Mouse (Mus musculus) neural tube, embryonic 14.5 days (tissue): ENCODE data around the gene Gm10721. TPM values are rescaled to one million over a fixed set of nuclear protein-coding genes. Genes with fewer than 3 reads are reported as not detected.
"Not testable (repeated sequence)": the region's sequence is repeated elsewhere in the genome, so short reads cannot be mapped to it uniquely, and the experiment has no call there.

Experiments used
- ATAC-seq: fragments of 200-750 bp; cut with Nextera tagmentation; 2 replicates; pipeline ENCODE4 v1.8.0; 2017; ENCODE audit warnings: low read depth, mild to moderate bottlenecking, moderate TSS enrichment, moderate library complexity
- H3K27ac ChIP-seq: fragments of 300-500 bp; sonication (generic); 2 replicates; pipeline ENCODE4 v1.5.1; 2014; ENCODE audit warnings: low read depth, mild to moderate bottlenecking, control low read depth, low read length, moderate library complexity, mixed read lengths
- H3K27me3 ChIP-seq: fragments of 300-500 bp; sonication (generic); 2 replicates; pipeline ENCODE4 v1.6.1; 2014; ENCODE audit warnings: low read length; ENCODE audit not compliant: control insufficient read depth, insufficient read depth
- H3K36me3 ChIP-seq: fragments of 300-500 bp; sonication (generic); 2 replicates; pipeline ENCODE4 v1.6.1; 2014; ENCODE audit warnings: low read length, mixed read lengths; ENCODE audit not compliant: control insufficient read depth, insufficient read depth
- H3K4me1 ChIP-seq: fragments of 300-500 bp; sonication (generic); 2 replicates; pipeline ENCODE4 v1.6.1; 2014; ENCODE audit warnings: low read length; ENCODE audit not compliant: control insufficient read depth, insufficient read depth
- H3K4me2 ChIP-seq: fragments of 300-500 bp; sonication (generic); 2 replicates; pipeline ENCODE4 v1.6.1; 2014; ENCODE audit warnings: mild to moderate bottlenecking, low read depth, low read length, control low read depth
- H3K4me3 ChIP-seq: fragments of 300-500 bp; sonication (generic); 2 replicates; pipeline ENCODE4 v1.5.1; 2014; ENCODE audit warnings: low read depth, low read length, control low read depth, mixed read lengths
- H3K9ac ChIP-seq: fragments of 300-500 bp; sonication (generic); replicated peaks from 2 replicates; pipeline ENCODE4 v1.6.1; 2014; ENCODE audit warnings: low read depth, mild to moderate bottlenecking, control low read depth, low read length, mixed read lengths
- H3K9me3 ChIP-seq: fragments of 300-500 bp; sonication (generic); 2 replicates; pipeline ENCODE4 v1.6.1; 2016; ENCODE audit warnings: low read length; ENCODE audit not compliant: control insufficient read depth
- WGBS: fragments of 180-500 bp; shearing (Covaris S2); extraction: QIAGEN DNeasy Blood & Tissue Kit; methylation state at CpG from one replicate; pipeline ENCODE4 v1.1.7; 2014; 5-methylcytosine and 5-hydroxymethylcytosine counted together
- polyA plus RNA-seq: library from polyadenylated mRNA; unstranded; fragments of >200 nt; fragmentation: Nextera tagmentation; extraction: Ambion mirVana; gene quantifications from 2 replicates; pipeline ENCODE4 v1.2.1, GENCODE M21; 2014

Gm10721 gene
- polyA plus RNA-seq, 1 experiment from 2014 or later, result not detected

DNA sequence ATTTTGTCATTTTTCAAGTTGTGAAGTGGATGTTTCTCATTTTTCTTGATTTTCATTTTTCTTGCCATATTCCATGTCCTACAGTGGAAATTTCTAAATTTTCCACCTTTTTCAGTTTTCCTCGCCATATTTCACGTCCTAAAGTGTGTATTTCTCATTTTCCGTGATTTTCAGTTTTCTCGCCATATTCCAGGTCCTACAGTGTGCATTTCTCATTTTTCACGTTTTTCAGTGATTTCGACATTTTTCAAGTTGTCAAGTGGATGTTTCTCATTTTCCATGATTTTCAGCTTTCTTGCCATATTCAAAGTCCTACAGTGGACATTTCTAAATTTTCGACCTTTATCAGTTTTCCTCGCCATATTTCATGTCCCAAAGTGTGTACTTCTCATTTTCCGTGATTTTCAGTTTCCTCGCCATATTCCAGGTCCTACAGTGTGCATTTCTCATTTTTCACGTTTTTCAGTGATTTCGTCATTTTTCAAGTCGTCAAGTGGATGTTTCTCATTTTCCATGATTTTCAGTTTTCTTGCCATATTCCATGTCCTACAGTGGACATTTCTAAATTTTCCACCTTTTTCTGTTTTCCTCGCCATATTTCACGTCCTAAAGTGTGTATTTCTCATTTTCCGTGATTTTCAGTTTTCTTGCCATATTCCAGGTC, 11.2 kb downstream of the Gm10721 start:
- H3K36me3 ChIP-seq, H3K4me1 ChIP-seq, ATAC-seq, H3K27ac ChIP-seq, H3K9ac ChIP-seq, H3K4me2 ChIP-seq, H3K27me3 ChIP-seq, H3K9me3 ChIP-seq, H3K4me3 ChIP-seq: not testable (repeated sequence)
- 68% methylated on average over 15 of the region's 16 CpGs for WGBS

DNA sequence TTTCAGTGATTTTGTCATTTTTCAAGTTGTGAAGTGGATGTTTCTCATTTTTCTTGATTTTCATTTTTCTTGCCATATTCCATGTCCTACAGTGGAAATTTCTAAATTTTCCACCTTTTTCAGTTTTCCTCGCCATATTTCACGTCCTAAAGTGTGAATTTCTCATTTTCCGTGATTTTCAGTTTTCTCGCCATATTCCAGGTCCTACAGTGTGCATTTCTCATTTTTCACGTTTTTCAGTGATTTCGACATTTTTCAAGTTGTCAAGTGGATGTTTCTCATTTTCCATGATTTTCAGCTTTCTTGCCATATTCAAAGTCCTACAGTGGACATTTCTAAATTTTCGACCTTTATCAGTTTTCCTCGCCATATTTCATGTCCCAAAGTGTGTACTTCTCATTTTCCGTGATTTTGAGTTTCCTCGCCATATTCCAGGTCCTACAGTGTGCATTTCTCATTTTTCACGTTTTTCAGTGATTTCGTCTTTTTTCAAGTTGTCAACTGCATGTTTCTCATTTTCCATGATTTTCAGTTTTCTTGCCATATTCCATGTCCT, 12.1 kb downstream of the Gm10721 start, which contains the start of gene Gm10717:
Gene Gm10717, plus strand, starts transcription at position 506 of the 556 bp plus-strand sequence.
- 75% methylated on average over 12 of the region's 12 CpGs for WGBS
- not testable (repeated sequence) for H3K27ac ChIP-seq, H3K9ac ChIP-seq, H3K4me2 ChIP-seq, H3K9me3 ChIP-seq, ATAC-seq, H3K36me3 ChIP-seq, H3K4me1 ChIP-seq, H3K4me3 ChIP-seq, H3K27me3 ChIP-seq

DNA sequence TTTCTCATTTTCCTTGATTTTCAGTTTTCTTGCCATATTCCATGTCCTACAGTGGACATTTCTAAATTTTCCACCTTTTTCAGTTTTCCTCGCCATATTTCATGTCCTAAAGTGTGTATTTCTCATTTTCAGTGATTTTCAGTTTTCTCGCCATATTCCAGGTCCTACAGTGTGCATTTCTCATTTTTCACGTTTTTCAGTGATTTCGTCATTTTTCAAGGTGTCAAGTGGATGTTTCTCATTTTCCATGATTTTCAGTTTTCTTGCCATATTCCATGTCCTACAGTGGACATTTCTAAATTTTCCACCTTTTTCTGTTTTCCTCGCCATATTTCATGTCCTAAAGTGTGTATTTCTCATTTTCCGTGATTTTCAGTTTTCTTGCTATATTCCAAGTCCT, 12.7 kb downstream of the Gm10721 start:
- H3K4me3 ChIP-seq, H3K4me2 ChIP-seq, ATAC-seq, H3K9ac ChIP-seq, H3K27ac ChIP-seq, H3K4me1 ChIP-seq, H3K36me3 ChIP-seq, H3K27me3 ChIP-seq, H3K9me3 ChIP-seq: not testable (repeated sequence)
- WGBS, result 68% methylated on average over 4 of the region's 6 CpGs

DNA sequence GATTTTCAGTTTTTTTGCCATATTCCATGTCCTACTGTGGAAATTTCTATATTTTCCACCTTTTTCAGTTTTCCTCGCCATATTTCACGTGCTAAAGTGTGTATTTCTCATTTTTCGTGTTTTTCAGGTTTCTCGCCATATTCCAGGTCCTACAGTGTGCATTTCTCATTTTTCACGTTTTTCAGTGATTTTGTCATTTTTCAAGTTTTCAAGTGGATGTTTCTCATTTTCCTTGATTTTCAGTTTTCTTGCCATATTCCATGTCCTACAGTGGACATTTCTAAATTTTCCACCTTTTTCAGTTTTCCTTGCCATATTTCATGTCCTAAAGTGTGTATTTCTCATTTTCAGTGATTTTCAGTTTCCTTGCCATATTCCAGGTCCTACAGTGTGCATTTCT, 13.2 kb downstream of the Gm10721 start:
- not testable (repeated sequence) for H3K36me3 ChIP-seq, ATAC-seq, H3K9ac ChIP-seq, H3K4me1 ChIP-seq, H3K27me3 ChIP-seq, H3K9me3 ChIP-seq, H3K27ac ChIP-seq, H3K4me3 ChIP-seq, H3K4me2 ChIP-seq
- WGBS, result 67% methylated on average over 5 of the region's 5 CpGs

DNA sequence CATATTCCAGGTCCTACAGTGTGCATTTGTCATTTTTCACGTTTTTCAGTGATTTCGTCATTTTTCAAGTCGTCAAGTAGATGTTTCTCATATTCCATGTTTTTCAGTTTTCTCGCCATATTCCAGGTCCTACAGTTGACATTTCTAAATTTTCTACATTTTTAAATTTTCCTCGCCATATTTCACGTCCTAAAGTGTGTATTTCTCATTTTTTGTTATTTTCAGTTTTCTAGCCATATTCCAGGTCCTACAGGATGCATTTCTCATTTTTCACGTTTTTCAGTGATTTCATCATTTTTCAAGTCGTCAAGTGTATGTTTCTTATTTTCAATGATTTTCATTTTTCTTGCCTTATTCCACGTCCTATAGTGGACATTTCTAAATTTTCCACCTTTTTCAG, 13.8 kb downstream of the Gm10721 start:
- H3K9ac ChIP-seq, H3K9me3 ChIP-seq, H3K4me3 ChIP-seq, H3K36me3 ChIP-seq, H3K27ac ChIP-seq, ATAC-seq, H3K27me3 ChIP-seq, H3K4me1 ChIP-seq, H3K4me2 ChIP-seq: not testable (repeated sequence)
- 69% methylated on average over 9 of the region's 9 CpGs for WGBS

DNA sequence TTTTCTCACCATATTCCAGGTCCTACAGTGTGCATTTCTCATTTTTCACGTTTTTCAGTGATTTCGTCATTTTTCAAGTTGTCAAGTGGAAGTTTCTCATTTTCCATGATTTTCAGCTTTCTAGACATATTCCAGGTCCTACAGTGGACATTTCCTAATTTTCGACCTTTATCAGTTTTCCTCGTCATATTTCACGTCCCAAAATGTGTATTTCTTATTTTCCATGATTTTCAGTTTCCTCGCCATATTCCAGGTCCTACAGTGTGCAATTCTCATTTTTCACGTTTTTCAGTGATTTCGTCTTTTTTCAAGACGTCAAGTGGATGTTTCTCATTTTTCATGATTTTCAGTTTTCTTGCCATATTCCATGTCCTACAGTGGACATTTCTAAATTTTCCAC, 14.3 kb downstream of the Gm10721 start:
- H3K4me2 ChIP-seq, H3K36me3 ChIP-seq, H3K9me3 ChIP-seq, H3K9ac ChIP-seq, H3K4me3 ChIP-seq, H3K27me3 ChIP-seq, H3K27ac ChIP-seq, H3K4me1 ChIP-seq, ATAC-seq: not testable (repeated sequence)
- 79% methylated on average over 9 of the region's 9 CpGs for WGBS

DNA sequence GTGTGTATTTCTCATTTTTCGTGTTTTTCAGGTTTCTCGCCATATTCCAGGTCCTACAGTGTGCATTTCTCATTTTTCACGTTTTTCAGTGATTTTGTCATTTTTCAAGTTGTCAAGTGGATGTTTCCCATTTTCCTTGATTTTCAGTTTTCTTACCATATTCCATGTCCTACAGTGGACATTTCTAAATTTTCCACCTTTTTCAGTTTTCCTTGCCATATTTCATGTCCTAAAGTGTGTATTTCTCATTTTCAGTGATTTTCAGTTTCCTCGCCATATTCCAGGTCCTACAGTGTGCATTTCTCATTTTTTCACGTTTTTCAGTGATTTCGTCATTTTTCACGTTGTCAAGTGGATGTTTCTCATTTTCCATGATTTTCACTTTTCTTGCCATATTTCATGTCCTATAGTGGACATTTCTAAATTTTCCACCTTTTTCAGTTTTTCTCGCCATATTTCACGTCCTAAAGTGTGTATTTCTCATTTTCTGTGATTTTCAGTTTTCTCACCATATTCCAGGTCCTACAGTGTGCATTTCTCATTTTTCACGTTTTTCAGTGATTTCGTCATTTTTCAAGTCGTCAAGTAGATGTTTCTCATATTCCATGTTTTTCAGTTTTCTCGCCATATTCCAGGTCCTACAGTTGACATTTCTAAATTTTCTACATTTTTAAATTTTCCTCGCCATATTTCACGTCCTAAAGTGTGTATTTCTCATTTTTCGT, 16.5 kb downstream of the Gm10721 start:
- H3K9ac ChIP-seq, H3K4me1 ChIP-seq, ATAC-seq, H3K4me3 ChIP-seq, H3K4me2 ChIP-seq, H3K27me3 ChIP-seq, H3K9me3 ChIP-seq, H3K36me3 ChIP-seq, H3K27ac ChIP-seq: not testable (repeated sequence)
- WGBS, result 68% methylated on average over 12 of the region's 16 CpGs

DNA sequence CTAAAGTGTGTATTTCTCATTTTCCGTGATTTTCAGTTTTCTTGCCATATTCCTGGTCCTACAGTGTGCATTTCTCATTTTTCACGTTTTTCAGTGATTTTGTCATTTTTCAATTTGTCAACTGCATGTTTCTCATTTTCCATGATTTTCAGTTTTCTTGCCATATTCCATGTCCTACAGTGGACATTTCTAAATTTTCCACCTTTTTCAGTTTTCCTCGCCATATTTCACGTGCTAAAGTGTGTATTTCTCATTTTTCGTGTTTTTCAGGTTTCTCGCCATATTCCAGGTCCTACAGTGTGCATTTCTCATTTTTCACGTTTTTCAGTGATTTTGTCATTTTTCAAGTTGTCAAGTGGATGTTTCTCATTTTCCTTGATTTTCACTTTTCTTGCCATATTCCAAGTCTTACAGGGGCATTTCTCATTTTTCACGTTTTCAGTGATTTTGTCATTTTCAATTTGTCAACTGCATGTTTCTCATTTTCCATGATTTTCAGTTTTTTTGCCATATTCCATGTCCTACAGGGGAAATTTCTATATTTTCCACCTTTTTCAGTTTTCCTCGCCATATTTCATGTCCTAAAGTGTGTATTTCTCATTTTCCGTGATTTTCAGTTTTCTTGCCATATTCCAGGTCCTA, 17.9 kb downstream of the Gm10721 start:
- H3K4me3 ChIP-seq, ATAC-seq, H3K9me3 ChIP-seq, H3K27me3 ChIP-seq, H3K36me3 ChIP-seq, H3K4me1 ChIP-seq, H3K4me2 ChIP-seq, H3K27ac ChIP-seq, H3K9ac ChIP-seq: not testable (repeated sequence)
- WGBS, result 63% methylated on average over 2 of the region's 10 CpGs

DNA sequence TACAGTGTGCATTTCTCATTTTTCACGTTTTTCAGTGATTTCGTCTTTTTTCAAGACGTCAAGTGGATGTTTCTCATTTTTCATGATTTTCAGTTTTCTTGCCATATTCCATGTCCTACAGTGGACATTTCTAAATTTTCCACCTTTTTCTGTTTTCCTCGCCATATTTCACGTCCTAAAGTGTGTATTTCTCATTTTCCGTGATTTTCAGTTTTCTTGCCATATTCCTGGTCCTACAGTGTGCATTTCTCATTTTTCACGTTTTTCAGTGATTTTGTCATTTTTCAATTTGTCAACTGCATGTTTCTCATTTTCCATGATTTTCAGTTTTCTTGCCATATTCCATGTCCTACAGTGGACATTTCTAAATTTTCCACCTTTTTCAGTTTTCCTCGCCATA, 21.4 kb downstream of the Gm10721 start, which contains the start of gene Gm17535:
Gene Gm17535, plus strand, starts transcription at position 301 of the 400 bp plus-strand sequence.
- H3K9me3 ChIP-seq, result not testable (repeated sequence)
- WGBS, result no CpG with 5 or more reads among the region's 8 CpGs

More for the DNA sequence above, 21.4 kb downstream of the Gm10721 start, which contains the start of gene Gm17535:
- not testable (repeated sequence) for H3K9ac ChIP-seq, H3K4me1 ChIP-seq, H3K4me2 ChIP-seq, H3K36me3 ChIP-seq, H3K27ac ChIP-seq, H3K4me3 ChIP-seq, H3K27me3 ChIP-seq, ATAC-seq
